Comparison of ENCODE assay signal across 7 mouse cellular contexts in genomic region chr9:118175411-118175810, GRCm38 (mm10).
"Had no signal": no experiment of that assay in that cellular context is flagged by ENCODE, and none has a peak within 500 bp of the region (broad histone marks: within the 10 kb centered on the region; RNA-seq: fewer than 3 reads in every experiment).

No protein-coding gene starts in this region.

- DNase-seq: lung, adult 18-20 months; lung, embryonic 14.5 days; lung, postnatal 10 days; right cerebral cortex, postnatal 14 days; thymus, adult 2 months; thymus, postnatal 25 days; thymus, postnatal 4 days had no signal
